Mouse (Mus musculus): ENCODE data around the gene Grasp. TPM values are rescaled to one million over a fixed set of nuclear protein-coding genes. Genes with fewer than 3 reads are reported as not detected.

Gene Grasp
- polyA plus RNA-seq, 1 experiment from 2014 or later: 2.3 TPM

DNA sequence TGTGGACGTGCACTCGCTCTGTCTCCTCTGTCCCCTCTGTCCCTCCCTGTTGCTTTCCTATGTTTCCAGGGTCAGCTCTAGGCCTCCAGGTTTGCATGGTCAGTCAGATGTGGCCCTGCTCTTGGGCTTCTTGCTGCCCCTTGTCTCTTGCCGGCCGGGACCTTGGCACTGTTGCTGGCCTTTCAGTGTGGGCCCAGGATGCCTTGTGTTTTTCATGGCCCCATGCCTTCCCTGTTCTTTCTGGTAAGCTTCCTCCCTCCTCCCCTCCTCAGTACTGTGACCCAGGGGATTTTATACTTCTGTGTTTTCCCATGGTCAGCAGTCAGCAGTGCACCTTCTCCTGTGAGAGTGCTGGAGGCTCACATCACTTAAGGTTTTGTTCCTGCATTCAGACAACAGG lies 42.5 kb upstream of the Grasp start:
- Histone ChIP-seq H3K27ac (ENCODE audit: low read length) (peak overlapping the region; percentile 90), H3K27me3 (replicated peaks; ENCODE audit: control insufficient read depth, insufficient read depth, low read length) (no peaks in the 10 kb centered on the region), H3K36me3 (ENCODE audit: control insufficient read depth, insufficient read depth, low read length) (peaks cover 4% of the 10 kb centered on the region; the same call in 1 of the 2 replicates), H3K9ac (ENCODE audit: low read depth, low read length) (peak overlapping the region; percentile 56), H3K9me3 (ENCODE audit: control insufficient read depth, low read length) (no peaks in the 10 kb centered on the region), H3K4me3 (ENCODE audit: low read length) (0 out of 2 replicates have a peak overlapping the region, but pooled peaks have one; percentile 2), H3K4me2 (ENCODE audit: low read depth, low read length) (peak overlapping the region; percentile 36), H3K4me1 (ENCODE audit: control insufficient read depth, insufficient read depth, low read length) (peaks cover 56% of the 10 kb centered on the region)
- no peak for ATAC-seq
- 34% methylated on average over 4 of the region's 4 CpGs for WGBS

DNA sequence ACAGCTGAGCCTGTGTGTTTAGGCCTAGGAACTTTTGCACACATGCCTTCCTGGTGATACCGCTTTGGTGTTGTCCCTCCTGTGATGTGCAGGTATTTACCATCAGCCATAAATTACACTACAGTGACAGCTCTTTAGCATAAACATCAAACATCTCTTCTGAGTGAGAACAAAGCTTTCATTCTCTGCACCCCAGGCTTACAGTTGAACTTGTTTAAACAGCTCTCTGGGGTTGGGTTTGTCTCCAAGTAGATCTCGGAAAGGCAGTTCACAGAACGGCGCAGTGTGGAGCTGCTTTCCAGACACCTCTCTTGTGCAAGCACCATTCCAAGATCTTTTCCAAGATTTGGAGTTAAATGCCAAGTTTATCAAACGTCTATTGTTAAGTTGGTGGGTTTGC lies 41.3 kb upstream of the Grasp start:
- peaks cover 52% of the 10 kb centered on the region for H3K4me1 ChIP-seq (ENCODE audit: control insufficient read depth, insufficient read depth, low read length)
- peaks cover 4% of the 10 kb centered on the region; the same call in 1 of the 2 replicates for H3K36me3 ChIP-seq (ENCODE audit: control insufficient read depth, insufficient read depth, low read length)
- H3K4me3 ChIP-seq (ENCODE audit: low read length): no peak overlapping the region
- H3K9me3 ChIP-seq (ENCODE audit: control insufficient read depth, low read length): no peaks in the 10 kb centered on the region
- peak overlapping the region; percentile 64 for H3K27ac ChIP-seq (ENCODE audit: low read length)
- H3K27me3 ChIP-seq (replicated peaks; ENCODE audit: control insufficient read depth, insufficient read depth, low read length): no peaks in the 10 kb centered on the region
- peak; percentile 48 for ATAC-seq
- 28% methylated on average over 5 of the region's 5 CpGs for WGBS
- H3K9ac ChIP-seq (ENCODE audit: low read depth, low read length): 0 out of 2 replicates have a peak overlapping the region, but pooled peaks have one; percentile 23
- H3K4me2 ChIP-seq (ENCODE audit: low read depth, low read length): no peak overlapping the region

DNA sequence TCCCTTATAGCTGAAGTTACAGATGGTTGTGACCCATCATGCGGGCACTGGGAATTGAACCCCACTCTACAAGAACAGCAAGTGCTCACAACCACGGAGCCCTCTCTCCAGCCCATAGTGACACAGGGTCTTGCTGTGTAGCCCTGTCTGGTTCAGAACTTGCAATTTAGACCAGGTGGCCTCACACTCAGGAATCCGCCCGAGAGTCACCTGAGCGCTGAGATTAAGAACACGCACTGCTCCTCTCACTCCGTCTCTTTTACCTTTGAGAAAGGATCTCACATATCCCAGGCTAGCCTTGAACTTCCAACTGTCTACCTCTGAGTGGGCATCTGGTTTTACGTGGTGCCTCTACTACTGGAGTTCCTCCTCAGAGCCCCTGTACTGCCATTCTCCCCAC lies 39.7 kb upstream of the Grasp start:
- H3K27ac ChIP-seq (ENCODE audit: low read length): no peak overlapping the region
- 76% methylated on average over 8 of the region's 8 CpGs for WGBS
- no peak overlapping the region for H3K4me3 ChIP-seq (ENCODE audit: low read length)
- H3K4me2 ChIP-seq (ENCODE audit: low read depth, low read length): no peak overlapping the region
- H3K27me3 ChIP-seq (replicated peaks; ENCODE audit: control insufficient read depth, insufficient read depth, low read length): no peaks in the 10 kb centered on the region
- H3K9ac ChIP-seq (ENCODE audit: low read depth, low read length): no peak overlapping the region
- no peaks in the 10 kb centered on the region for H3K9me3 ChIP-seq (ENCODE audit: control insufficient read depth, low read length)
- ATAC-seq: no peak
- peaks cover 40% of the 10 kb centered on the region for H3K4me1 ChIP-seq (ENCODE audit: control insufficient read depth, insufficient read depth, low read length)
- H3K36me3 ChIP-seq (ENCODE audit: control insufficient read depth, insufficient read depth, low read length): peaks cover 4% of the 10 kb centered on the region; the same call in 1 of the 2 replicates

DNA sequence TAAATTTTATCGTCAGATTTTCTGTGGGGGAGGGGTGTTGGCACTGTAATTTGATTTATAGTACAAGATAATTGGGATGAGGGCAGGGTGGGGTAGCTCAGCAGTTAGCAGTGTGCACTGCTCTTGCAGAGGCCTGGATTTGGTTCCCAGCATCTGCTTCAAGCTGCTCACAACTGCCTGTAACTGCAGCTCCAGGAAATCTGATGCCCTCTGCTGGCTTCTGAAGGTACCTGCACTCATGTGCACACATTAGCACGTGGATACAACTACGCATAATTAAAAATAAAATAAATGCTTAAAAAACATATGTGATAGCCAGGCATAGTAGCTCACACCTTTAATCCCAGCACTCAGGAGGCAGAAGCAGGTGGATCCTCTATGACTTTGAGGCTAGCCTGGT lies 38.4 kb upstream of the Grasp start:
- H3K4me1 ChIP-seq (ENCODE audit: control insufficient read depth, insufficient read depth, low read length): peaks cover 42% of the 10 kb centered on the region
- no peak overlapping the region for H3K9ac ChIP-seq (ENCODE audit: low read depth, low read length)
- whole genome bisulfite sequencing: 98% methylated on average over 3 of the region's 3 CpGs
- no peak overlapping the region for H3K4me2 ChIP-seq (ENCODE audit: low read depth, low read length)
- H3K27ac ChIP-seq (ENCODE audit: low read length): no peak overlapping the region
- ATAC-seq: no peak
- H3K36me3 ChIP-seq (ENCODE audit: control insufficient read depth, insufficient read depth, low read length): peaks cover 4% of the 10 kb centered on the region; the same call in 1 of the 2 replicates
- H3K27me3 ChIP-seq (replicated peaks; ENCODE audit: control insufficient read depth, insufficient read depth, low read length): no peaks in the 10 kb centered on the region
- no peaks in the 10 kb centered on the region for H3K9me3 ChIP-seq (ENCODE audit: control insufficient read depth, low read length)
- no peak overlapping the region for H3K4me3 ChIP-seq (ENCODE audit: low read length)

DNA sequence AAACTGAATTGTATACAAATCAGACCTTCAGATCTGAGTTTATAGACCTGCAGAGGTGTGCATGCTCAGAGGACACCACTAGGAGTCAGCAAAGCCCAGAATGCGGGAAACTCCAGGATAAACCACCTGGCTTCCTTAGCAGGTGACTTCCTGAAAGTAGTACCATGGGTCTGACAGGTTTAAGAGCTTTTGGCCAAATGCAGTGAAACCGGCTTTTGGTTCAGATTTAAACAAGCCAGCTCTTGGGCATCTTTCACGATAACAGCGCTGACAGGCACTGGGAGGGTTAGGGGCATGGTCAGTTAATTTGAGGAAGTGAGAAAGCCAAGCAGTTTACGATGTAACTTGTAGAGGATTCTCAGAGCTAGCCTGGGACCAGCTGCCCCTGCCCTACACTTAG lies 36.1 kb upstream of the Grasp start:
- no peak overlapping the region for H3K4me2 ChIP-seq (ENCODE audit: low read depth, low read length)
- no peak overlapping the region for H3K4me3 ChIP-seq (ENCODE audit: low read length)
- H3K9ac ChIP-seq (ENCODE audit: low read depth, low read length): no peak overlapping the region
- H3K9me3 ChIP-seq (ENCODE audit: control insufficient read depth, low read length): no peaks in the 10 kb centered on the region
- ATAC-seq: no peak
- H3K36me3 ChIP-seq (ENCODE audit: control insufficient read depth, insufficient read depth, low read length): peaks cover 4% of the 10 kb centered on the region; the same call in 1 of the 2 replicates
- WGBS: 59% methylated on average over 5 of the region's 5 CpGs
- H3K4me1 ChIP-seq (ENCODE audit: control insufficient read depth, insufficient read depth, low read length): peaks cover 42% of the 10 kb centered on the region
- no peaks in the 10 kb centered on the region for H3K27me3 ChIP-seq (replicated peaks; ENCODE audit: control insufficient read depth, insufficient read depth, low read length)
- no peak overlapping the region for H3K27ac ChIP-seq (ENCODE audit: low read length)

DNA sequence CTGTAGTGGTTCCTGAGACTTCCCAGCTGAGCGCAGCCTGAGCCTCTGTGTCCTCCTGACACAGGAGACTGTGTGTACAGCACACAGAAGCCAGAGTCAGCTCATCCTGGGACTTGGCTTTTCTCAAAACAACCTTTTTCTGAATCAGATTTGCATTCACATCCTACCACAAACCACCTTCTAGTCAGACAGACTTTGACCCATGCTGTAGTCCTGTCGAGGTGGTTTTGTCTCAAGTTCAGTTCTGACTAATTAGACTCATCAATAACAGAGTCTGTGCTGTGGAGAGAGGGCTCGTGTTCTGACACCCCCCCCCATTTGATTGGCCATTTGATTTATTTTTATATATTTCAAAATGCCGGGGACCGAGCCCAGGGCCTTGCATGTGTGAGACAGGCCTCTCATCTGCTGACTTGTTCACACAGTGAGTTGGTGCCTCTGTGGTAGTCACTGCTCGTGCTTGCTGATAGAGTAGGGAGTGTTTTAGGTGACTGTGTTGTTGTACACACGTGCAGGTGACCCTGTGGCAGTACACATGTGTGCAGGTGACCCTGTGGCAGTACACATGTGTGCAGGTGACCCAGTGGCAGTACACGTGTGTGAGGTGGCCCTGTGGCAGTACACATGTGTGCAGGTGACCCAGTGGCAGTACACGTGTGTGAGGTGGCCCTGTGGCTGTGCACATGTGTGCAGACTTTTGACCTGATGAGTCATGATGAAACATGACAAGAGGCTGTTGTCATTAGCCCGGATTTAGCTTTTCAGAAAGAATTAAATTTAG lies 33.8 kb upstream of the Grasp start:
- 68% methylated on average over 10 of the region's 10 CpGs for WGBS
- Histone ChIP-seq H3K27me3 (replicated peaks; ENCODE audit: control insufficient read depth, insufficient read depth, low read length) (no peaks in the 10 kb centered on the region), H3K36me3 (ENCODE audit: control insufficient read depth, insufficient read depth, low read length) (peaks cover 11% of the 10 kb centered on the region), H3K4me2 (ENCODE audit: low read depth, low read length) (no peak overlapping the region), H3K4me1 (ENCODE audit: control insufficient read depth, insufficient read depth, low read length) (peaks cover 56% of the 10 kb centered on the region), H3K4me3 (ENCODE audit: low read length) (no peak overlapping the region), H3K27ac (ENCODE audit: low read length) (no peak overlapping the region), H3K9me3 (ENCODE audit: control insufficient read depth, low read length) (no peaks in the 10 kb centered on the region), H3K9ac (ENCODE audit: low read depth, low read length) (peak overlapping the region; percentile 14; the same call in 1 of the 2 replicates)
- ATAC-seq: no peak

DNA sequence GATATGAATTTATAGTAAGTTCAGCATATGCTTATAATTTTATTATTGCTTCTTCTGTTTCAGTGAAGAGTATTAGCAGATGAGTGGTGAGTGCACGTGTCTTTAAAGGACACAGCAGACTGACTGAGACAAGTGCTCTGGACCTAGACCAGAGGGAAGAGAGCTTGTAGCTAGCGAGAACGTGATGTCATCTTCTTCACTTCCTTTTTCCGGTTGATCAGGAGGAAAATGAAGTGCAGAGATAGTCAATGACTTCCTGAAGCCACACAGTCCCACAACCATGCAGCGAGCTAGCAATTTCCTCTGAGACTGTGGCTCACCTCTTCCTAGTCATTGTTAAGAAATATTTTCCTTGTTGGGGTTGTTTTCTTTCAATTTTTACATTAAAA lies 33.2 kb upstream of the Grasp start:
- Histone ChIP-seq H3K9ac (ENCODE audit: low read depth, low read length) (no peak overlapping the region), H3K4me2 (ENCODE audit: low read depth, low read length) (no peak overlapping the region), H3K4me3 (ENCODE audit: low read length) (no peak overlapping the region), H3K4me1 (ENCODE audit: control insufficient read depth, insufficient read depth, low read length) (peaks cover 60% of the 10 kb centered on the region), H3K36me3 (ENCODE audit: control insufficient read depth, insufficient read depth, low read length) (peaks cover 13% of the 10 kb centered on the region), H3K27me3 (replicated peaks; ENCODE audit: control insufficient read depth, insufficient read depth, low read length) (no peaks in the 10 kb centered on the region), H3K9me3 (ENCODE audit: control insufficient read depth, low read length) (no peaks in the 10 kb centered on the region), H3K27ac (ENCODE audit: low read length) (no peak overlapping the region; the same call in 1 of the 2 replicates)
- ATAC-seq: no peak
- WGBS: 58% methylated on average over 5 of the region's 5 CpGs

DNA sequence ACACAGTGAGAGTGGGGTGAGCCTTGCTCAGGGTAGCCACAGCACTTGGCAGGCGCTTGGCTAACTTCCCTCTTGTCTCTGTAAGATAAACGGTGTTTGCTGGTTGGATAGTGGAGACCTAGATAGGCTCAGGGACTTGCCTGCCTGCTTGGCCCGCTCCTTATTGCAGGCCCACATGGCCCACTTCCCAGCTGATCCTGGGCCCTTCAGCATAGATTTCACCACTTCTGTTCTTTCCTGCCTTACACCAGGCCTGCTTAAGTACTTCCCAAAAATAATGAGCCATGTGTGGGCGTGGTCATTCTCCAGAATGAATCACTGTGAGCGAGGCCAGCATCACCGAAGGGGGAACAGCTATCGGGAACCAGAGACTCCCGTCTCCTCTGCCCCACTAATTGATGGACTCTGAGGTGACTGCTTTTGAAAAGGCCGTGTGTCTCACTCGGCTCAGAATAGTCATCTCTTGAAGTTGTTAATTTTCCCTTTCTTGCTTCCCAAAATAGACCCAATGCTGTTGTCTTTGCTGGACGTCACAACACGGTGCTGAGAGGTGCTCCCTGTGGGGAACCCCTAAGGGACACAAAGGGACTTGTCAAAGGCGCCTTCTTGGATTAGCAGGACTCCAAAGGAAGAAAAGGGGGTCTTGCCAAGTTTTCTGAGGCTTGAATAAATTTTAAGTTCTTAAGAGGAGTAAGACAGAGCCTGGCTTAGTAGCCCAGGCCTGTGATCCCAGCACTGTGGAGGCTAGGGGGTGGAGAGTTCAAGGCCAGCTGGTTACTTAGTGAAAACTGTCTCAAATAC lies 32.3 kb upstream of the Grasp start:
- no peaks in the 10 kb centered on the region for H3K9me3 ChIP-seq (ENCODE audit: control insufficient read depth, low read length)
- H3K27me3 ChIP-seq (replicated peaks; ENCODE audit: control insufficient read depth, insufficient read depth, low read length): no peaks in the 10 kb centered on the region
- peaks cover 20% of the 10 kb centered on the region for H3K36me3 ChIP-seq (ENCODE audit: control insufficient read depth, insufficient read depth, low read length)
- peak overlapping the region; percentile 26; the same call in 1 of the 2 replicates for H3K9ac ChIP-seq (ENCODE audit: low read depth, low read length)
- H3K4me3 ChIP-seq (ENCODE audit: low read length): no peak overlapping the region
- peaks cover 62% of the 10 kb centered on the region for H3K4me1 ChIP-seq (ENCODE audit: control insufficient read depth, insufficient read depth, low read length)
- 36% methylated on average over 13 of the region's 13 CpGs for WGBS
- ATAC-seq: no peak
- peak overlapping the region; percentile 31; the same call in 1 of the 2 replicates for H3K27ac ChIP-seq (ENCODE audit: low read length)
- H3K4me2 ChIP-seq (ENCODE audit: low read depth, low read length): no peak overlapping the region

DNA sequence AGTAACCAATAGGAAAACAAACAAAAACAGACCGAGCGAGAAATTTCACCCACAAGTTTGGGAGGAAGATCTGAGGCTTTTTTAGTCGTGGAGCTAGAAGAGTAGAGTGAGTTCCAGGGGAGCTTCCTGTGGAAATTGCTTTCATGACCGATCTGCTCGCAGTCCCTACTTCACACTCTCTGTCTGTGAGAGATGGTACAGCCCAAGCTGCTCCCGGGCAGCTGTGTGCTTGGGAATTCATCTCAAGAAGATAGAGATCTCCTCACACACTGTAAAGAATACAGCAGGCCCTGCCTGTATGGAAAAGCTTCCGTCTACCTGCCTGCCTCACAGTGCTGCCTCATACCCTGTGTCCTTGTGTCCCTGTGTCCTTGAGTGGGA lies 31.7 kb upstream of the Grasp start:
- Histone ChIP-seq H3K27ac (ENCODE audit: low read length) (no peak overlapping the region), H3K36me3 (ENCODE audit: control insufficient read depth, insufficient read depth, low read length) (peaks cover 20% of the 10 kb centered on the region), H3K9me3 (ENCODE audit: control insufficient read depth, low read length) (no peaks in the 10 kb centered on the region), H3K27me3 (replicated peaks; ENCODE audit: control insufficient read depth, insufficient read depth, low read length) (no peaks in the 10 kb centered on the region), H3K4me1 (ENCODE audit: control insufficient read depth, insufficient read depth, low read length) (peaks cover 62% of the 10 kb centered on the region), H3K4me2 (ENCODE audit: low read depth, low read length) (no peak overlapping the region), H3K9ac (ENCODE audit: low read depth, low read length) (no peak overlapping the region), H3K4me3 (ENCODE audit: low read length) (no peak overlapping the region)
- 53% methylated on average over 7 of the region's 7 CpGs for WGBS
- ATAC-seq: no peak

Data from intestine, embryonic 16.5 days (tissue).